Mouse (Mus musculus) neural tube, embryonic 13.5 days (tissue): ENCODE data around the gene Mn1. TPM values are rescaled to one million over a fixed set of nuclear protein-coding genes. Genes with fewer than 3 reads are reported as not detected.

ENCODE experiments used
- ATAC-seq: fragments of 200-750 bp; cut with Nextera tagmentation; 2 replicates; pipeline ENCODE4 v1.8.0; 2017; ENCODE audit warnings: low read depth, mild to moderate bottlenecking, moderate TSS enrichment, moderate library complexity
- H3K27ac ChIP-seq: fragments of 300-500 bp; sonication (generic); replicated peaks from 2 replicates; pipeline ENCODE4 v1.5.1; 2015; ENCODE audit warnings: moderate library complexity, mild to moderate bottlenecking, inconsistent platforms
- H3K27me3 ChIP-seq: fragments of 300-500 bp; sonication (generic); 2 replicates; pipeline ENCODE4 v1.6.1; 2015; ENCODE audit warnings: mild to moderate bottlenecking, inconsistent platforms
- H3K36me3 ChIP-seq: fragments of 300-500 bp; sonication (generic); 2 replicates; pipeline ENCODE4 v1.6.1; 2015; ENCODE audit warnings: mild to moderate bottlenecking, inconsistent platforms
- H3K4me1 ChIP-seq: fragments of 300-500 bp; sonication (generic); replicated peaks from 2 replicates; pipeline ENCODE4 v1.6.1; 2015; ENCODE audit warnings: inconsistent platforms
- H3K4me2 ChIP-seq: fragments of 300-500 bp; sonication (generic); 2 replicates; pipeline ENCODE4 v1.6.1; 2015; ENCODE audit warnings: inconsistent platforms, mild to moderate bottlenecking, moderate library complexity
- H3K4me3 ChIP-seq: fragments of 300-500 bp; sonication (generic); 2 replicates; pipeline ENCODE4 v1.5.1; 2015; ENCODE audit warnings: mild to moderate bottlenecking, inconsistent platforms
- H3K9ac ChIP-seq: fragments of 300-500 bp; sonication (generic); 2 replicates; pipeline ENCODE4 v1.6.1; 2015; ENCODE audit warnings: moderate library complexity, mild to moderate bottlenecking, inconsistent platforms
- H3K9me3 ChIP-seq: fragments of 300-500 bp; sonication (generic); 2 replicates; pipeline ENCODE4 v1.6.1; 2016; ENCODE audit warnings: inconsistent platforms
- WGBS: fragments of 180-500 bp; shearing (Covaris S2); methylation state at CpG from one replicate; pipeline ENCODE4 v1.1.7; 2015; 5-methylcytosine and 5-hydroxymethylcytosine counted together
- polyA plus RNA-seq: library from polyadenylated mRNA; unstranded; fragments of >200 nt; fragmentation: Nextera tagmentation; extraction: Ambion mirVana; gene quantifications from 2 replicates; pipeline ENCODE4 v1.2.1, GENCODE M21; 2015

The Mn1 gene
- polyA plus RNA-seq, 1 experiment from 2014 or later, result 22.3 TPM

DNA sequence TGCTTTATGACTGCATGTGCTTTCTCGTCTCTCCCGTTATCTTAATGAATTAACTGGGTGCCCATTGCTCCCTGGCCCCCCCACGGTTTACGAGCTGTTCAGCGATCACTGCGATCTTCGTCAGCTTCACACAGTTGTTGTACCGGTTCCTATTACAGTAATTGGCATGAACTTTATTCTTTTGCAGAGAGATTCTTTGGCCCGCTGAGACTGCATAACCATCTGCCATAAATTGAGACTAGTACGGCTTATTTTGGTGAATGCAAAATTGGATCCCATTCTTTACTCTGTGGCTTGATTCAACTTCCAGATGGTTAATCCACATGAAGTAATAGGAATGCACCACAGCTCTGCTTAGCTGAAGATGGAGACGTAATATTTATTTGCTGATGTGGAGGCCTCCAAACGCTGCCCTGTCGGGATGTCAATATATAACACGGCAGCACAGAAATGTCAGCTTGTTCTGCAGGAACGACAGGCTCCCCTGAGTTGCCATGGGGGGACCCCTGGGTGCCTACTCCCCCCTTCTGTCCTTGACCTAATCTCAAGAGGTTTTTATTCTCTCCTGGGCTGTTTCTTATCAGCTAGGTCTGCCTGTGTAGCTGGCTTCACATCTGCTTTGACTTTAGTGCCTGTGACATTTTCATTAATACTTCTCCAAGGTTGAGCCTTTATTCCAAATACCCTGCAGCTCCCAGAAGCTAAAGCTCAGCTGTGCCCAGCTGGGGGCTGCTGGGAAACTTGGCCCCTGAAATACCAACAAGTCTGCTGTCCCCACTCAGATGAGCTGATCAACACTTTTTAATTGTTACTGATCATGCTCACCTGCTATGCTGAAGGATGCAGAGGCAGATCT is 22.7 kb upstream of the Mn1 start:
- H3K9ac ChIP-seq, result peak overlapping the region; percentile 38
- peaks cover 3% of the 10 kb centered on the region for H3K36me3 ChIP-seq
- peak overlapping the region; percentile 53 for H3K4me2 ChIP-seq
- H3K4me3 ChIP-seq, result no peak overlapping the region
- H3K27ac ChIP-seq, result peak overlapping the region; percentile 67
- peaks cover 49% of the 10 kb centered on the region for H3K4me1 ChIP-seq
- no peaks in the 10 kb centered on the region for H3K9me3 ChIP-seq
- 9% methylated on average over 15 of the region's 15 CpGs for WGBS
- peaks cover 14% of the 10 kb centered on the region for H3K27me3 ChIP-seq
- peak; percentile 24 for ATAC-seq

- Histone ChIP-seq H3K36me3 (no peaks in the 10 kb centered on the region), H3K4me3 (no peak overlapping the region), H3K9ac (no peak overlapping the region), H3K27me3 (peaks cover 18% of the 10 kb centered on the region), H3K4me1 (peaks cover 49% of the 10 kb centered on the region), H3K4me2 (no peak overlapping the region), H3K9me3 (no peaks in the 10 kb centered on the region), H3K27ac (no peak overlapping the region)
- no peak for ATAC-seq
- WGBS, result 51% methylated on average over 10 of the region's 10 CpGs
These were observed 21.4 kb upstream of the Mn1 start for GRCm38 (mm10) chr5:111395771-111396170.

DNA sequence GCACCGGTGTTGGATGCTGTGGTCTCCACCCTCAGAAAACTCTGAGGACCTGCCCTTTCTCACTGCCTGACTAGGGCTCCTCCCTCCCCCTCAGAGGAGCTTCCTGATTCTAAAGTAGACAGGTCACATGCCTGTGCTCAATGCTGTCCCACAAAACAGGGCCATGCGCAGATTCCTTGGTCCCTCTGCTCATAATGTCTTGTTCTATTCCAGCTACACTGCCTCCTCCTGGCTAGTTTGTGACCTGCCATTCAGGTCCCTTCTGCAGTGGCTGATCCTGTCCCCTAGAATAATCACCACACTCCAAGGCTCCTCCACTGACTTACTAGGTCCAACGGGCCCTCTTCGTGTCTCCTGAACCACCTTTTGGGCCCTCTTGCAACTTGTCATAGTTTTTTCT is 21.0 kb upstream of the Mn1 start:
- H3K27me3 ChIP-seq, result peaks cover 21% of the 10 kb centered on the region
- WGBS, result 82% methylated on average over 4 of the region's 4 CpGs
- ATAC-seq, result no peak
- H3K27ac ChIP-seq, result no peak overlapping the region
- H3K36me3 ChIP-seq, result no peaks in the 10 kb centered on the region
- no peak overlapping the region for H3K9ac ChIP-seq
- no peaks in the 10 kb centered on the region for H3K9me3 ChIP-seq
- peaks cover 49% of the 10 kb centered on the region for H3K4me1 ChIP-seq
- H3K4me2 ChIP-seq, result no peak overlapping the region
- H3K4me3 ChIP-seq, result no peak overlapping the region

GRCm38 (mm10) chr5:111398471-111398870 is 18.7 kb upstream of the Mn1 start:
- no peak overlapping the region for H3K4me3 ChIP-seq
- peaks cover 41% of the 10 kb centered on the region for H3K4me1 ChIP-seq
- H3K4me2 ChIP-seq, result no peak overlapping the region
- no peaks in the 10 kb centered on the region for H3K9me3 ChIP-seq
- no peak overlapping the region for H3K9ac ChIP-seq
- WGBS, result 48% methylated on average over 4 of the region's 4 CpGs
- no peak overlapping the region for H3K27ac ChIP-seq
- ATAC-seq, result no peak
- H3K27me3 ChIP-seq, result peaks cover 25% of the 10 kb centered on the region
- no peaks in the 10 kb centered on the region for H3K36me3 ChIP-seq

GRCm38 (mm10) chr5:111399271-111399670 is 17.9 kb upstream of the Mn1 start:
- Histone ChIP-seq H3K27me3 (peaks cover 25% of the 10 kb centered on the region), H3K27ac (no peak overlapping the region), H3K9ac (no peak overlapping the region), H3K4me1 (peaks cover 33% of the 10 kb centered on the region), H3K4me2 (no peak overlapping the region), H3K9me3 (no peaks in the 10 kb centered on the region), H3K36me3 (no peaks in the 10 kb centered on the region), H3K4me3 (no peak overlapping the region)
- ATAC-seq, result no peak
- 87% methylated on average over 4 of the region's 4 CpGs for WGBS

DNA sequence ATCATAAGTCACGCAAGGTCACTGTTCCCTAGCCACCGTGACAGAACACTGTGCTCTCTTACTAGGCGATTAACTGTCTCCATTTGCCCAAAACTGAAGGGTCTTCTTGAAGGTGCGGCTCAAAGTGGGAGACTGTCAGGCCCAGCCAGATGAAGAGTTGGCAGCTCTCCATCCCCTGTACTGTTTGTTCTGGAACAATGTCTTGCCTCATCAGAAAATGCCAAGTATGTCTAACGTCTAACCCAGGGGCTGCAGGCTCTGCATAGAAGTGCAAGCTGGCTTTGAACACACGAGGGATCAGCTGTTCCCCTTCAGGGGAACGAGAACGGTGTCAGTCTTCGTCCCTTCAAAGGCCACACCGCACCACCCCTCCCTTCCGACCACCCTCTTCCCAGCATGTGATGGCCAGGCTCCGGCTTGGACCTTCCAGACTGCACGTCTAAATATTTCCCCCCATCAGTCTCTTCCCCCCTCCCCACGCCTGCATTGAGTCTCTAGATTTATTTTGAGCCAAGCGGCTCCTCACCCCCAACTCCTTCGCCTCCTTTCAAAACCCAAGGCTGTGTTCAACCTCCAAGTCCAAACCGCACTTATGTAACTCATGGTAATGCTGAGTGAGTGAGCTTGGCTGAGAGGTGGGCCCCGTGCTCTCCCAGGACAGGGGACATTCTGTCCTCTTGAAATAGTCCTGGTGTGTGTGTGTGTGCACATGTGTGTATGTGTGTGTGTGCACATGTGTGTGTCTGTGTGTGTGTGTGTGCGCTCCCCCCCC is 15.1 kb upstream of the Mn1 start:
- Histone ChIP-seq H3K4me2 (no peak overlapping the region), H3K27me3 (peaks cover 20% of the 10 kb centered on the region), H3K36me3 (no peaks in the 10 kb centered on the region), H3K4me3 (no peak overlapping the region), H3K4me1 (peaks cover 8% of the 10 kb centered on the region), H3K27ac (no peak overlapping the region), H3K9me3 (no peaks in the 10 kb centered on the region), H3K9ac (no peak overlapping the region)
- WGBS, result 75% methylated on average over 19 of the region's 19 CpGs
- no peak for ATAC-seq

DNA sequence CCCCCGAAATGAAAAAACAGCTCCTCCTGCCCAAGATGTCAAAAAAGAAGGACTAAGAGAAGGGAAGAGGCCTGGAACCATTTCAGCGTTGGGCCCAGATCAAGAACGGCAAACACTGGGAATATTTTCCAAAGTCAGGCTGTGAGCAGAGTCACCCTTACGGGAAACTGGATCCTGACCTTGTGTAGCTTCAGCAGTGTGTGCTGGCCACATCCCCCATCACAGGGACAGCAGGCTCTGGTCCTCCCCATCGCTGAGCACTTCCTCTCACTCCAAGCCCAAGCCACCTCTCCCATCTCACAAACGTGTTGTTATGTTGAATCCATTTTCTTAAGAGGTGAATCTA is 14.5 kb upstream of the Mn1 start:
- Histone ChIP-seq H3K4me2 (no peak overlapping the region), H3K36me3 (no peaks in the 10 kb centered on the region), H3K9ac (no peak overlapping the region), H3K27ac (no peak overlapping the region), H3K9me3 (no peaks in the 10 kb centered on the region), H3K4me1 (peaks cover 8% of the 10 kb centered on the region), H3K27me3 (peaks cover 16% of the 10 kb centered on the region; the same call in 1 of the 2 replicates), H3K4me3 (no peak overlapping the region)
- ATAC-seq, result no peak
- WGBS, result 90% methylated on average over 6 of the region's 6 CpGs

DNA sequence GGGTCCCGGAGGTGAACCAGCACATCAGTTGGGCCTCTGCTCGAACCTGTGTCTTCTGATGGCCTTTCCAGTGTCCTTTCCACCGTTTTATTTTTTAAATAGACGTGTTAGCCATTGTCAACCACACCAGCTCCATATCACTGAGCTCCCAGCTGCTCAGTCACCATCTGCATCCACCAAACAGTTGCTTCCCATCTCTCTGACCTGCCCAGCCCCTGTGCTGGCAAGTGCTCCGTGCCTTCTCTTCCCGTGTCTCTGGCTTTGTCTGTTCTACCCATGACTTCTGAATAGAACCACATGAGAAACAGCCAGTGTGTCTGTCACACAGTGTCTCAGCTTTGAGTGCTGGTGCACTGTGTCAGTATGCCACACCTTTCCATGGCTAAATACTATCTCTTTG is 12.4 kb upstream of the Mn1 start:
- 76% methylated on average over 6 of the region's 6 CpGs for WGBS
- Histone ChIP-seq H3K9me3 (no peaks in the 10 kb centered on the region), H3K4me1 (peaks cover 23% of the 10 kb centered on the region), H3K36me3 (no peaks in the 10 kb centered on the region), H3K9ac (no peak overlapping the region), H3K4me3 (no peak overlapping the region), H3K4me2 (no peak overlapping the region), H3K27ac (no peak overlapping the region), H3K27me3 (0 out of 2 replicates have a peak, but pooled peaks cover 20% of the 10 kb centered on the region)
- no peak for ATAC-seq

DNA sequence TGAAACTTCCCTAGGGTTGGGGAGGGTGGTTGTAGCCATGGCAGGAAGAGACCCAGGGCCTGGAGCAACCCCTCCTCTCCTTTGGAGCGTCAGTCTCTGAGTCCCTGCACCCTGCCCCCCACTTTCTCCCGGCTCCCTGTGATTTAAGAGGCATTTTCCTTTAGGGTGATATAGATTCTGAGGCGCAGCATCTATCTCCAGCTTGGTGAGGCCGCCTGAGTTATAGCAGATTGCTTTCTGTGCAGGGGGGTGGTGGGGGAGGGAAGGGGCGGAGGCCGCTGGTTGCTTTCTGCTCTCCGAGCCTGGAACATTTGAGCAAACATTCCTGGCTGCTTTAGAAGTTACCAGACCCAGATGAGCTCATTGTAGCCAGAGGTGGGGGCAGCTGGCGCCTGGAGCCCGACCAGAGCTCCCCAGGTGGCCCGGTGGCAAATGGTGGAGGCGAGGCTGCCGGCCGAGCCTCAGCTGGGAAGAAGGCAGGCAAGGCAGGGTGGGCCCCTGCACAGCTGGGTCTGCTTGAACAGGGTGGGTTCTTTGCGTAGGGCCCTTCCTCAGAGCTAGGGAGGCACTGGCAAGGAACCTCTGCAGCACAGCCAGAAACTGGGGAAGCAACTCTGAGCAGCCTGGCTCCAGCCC is 8.6 kb upstream of the Mn1 start:
- Histone ChIP-seq H3K27me3 (peaks cover 34% of the 10 kb centered on the region), H3K36me3 (no peaks in the 10 kb centered on the region), H3K4me1 (peaks cover 27% of the 10 kb centered on the region), H3K9ac (peak overlapping the region; percentile 56; the same call in 1 of the 2 replicates), H3K4me3 (no peak overlapping the region), H3K27ac (peak overlapping the region; percentile 81), H3K4me2 (no peak overlapping the region), H3K9me3 (no peaks in the 10 kb centered on the region)
- WGBS, result 4% methylated on average over 14 of the region's 14 CpGs
- ATAC-seq, result peak; percentile 56

- peaks cover 39% of the 10 kb centered on the region for H3K27me3 ChIP-seq
- no peak for ATAC-seq
- H3K27ac ChIP-seq, result 0 out of 2 replicates have a peak overlapping the region, but pooled peaks have one; percentile 81
- H3K4me3 ChIP-seq, result no peak overlapping the region
- H3K36me3 ChIP-seq, result no peaks in the 10 kb centered on the region
- 30% methylated on average over 1 of the region's 1 CpGs for WGBS
- H3K9me3 ChIP-seq, result no peaks in the 10 kb centered on the region
- no peak overlapping the region for H3K4me2 ChIP-seq
- H3K4me1 ChIP-seq, result peaks cover 37% of the 10 kb centered on the region
- 0 out of 2 replicates have a peak overlapping the region, but pooled peaks have one; percentile 56 for H3K9ac ChIP-seq
These were observed 7.6 kb upstream of the Mn1 start for GRCm38 (mm10) chr5:111409412-111410044.

DNA sequence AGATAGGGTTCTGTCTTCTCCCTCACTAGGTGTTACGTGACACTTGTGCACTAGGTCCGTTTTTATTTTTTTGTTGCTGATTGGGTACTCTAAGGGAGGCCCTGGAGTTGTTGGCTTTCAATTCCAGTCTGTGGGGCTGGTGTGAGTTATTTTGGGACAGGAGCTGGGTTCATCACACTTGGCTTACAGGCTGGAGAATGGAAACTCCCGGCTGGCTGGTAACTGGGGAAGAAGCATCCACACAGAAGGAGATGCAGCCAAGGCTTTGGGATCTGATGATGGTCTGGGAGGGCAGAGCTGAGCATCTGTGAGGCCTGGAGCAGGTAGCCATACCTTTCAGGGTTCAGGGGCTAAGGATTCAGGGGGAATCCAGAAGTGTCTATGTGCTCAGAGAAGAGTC is 6.5 kb upstream of the Mn1 start:
- H3K9me3 ChIP-seq, result no peaks in the 10 kb centered on the region
- H3K4me2 ChIP-seq, result no peak overlapping the region
- H3K4me1 ChIP-seq, result peaks cover 48% of the 10 kb centered on the region
- no peak overlapping the region for H3K27ac ChIP-seq
- WGBS, result 80% methylated on average over 3 of the region's 3 CpGs
- no peak overlapping the region for H3K9ac ChIP-seq
- ATAC-seq, result no peak
- no peaks in the 10 kb centered on the region for H3K36me3 ChIP-seq
- peaks cover 39% of the 10 kb centered on the region for H3K27me3 ChIP-seq
- no peak overlapping the region for H3K4me3 ChIP-seq
